Mouse (Mus musculus) macrophage (primary cell): ENCODE results near the gene Pik3c2b. TPM values are rescaled to one million over a fixed set of nuclear protein-coding genes. Genes with fewer than 3 reads are reported as not detected.

ENCODE experiments used
- H3K27ac ChIP-seq: fragments of 350-480 bp; formaldehyde crosslinking; 2 replicates; pipeline ENCODE4 v1.9.0; 2021
- H3K36me3 ChIP-seq: fragments of 350-480 bp; formaldehyde crosslinking; 2 replicates; pipeline ENCODE4 v1.9.0; 2021; ENCODE audit errors: inconsistent target
- H3K4me3 ChIP-seq: fragments of 350-480 bp; formaldehyde crosslinking; 2 replicates; pipeline ENCODE4 v1.9.0; 2021; ENCODE audit errors: inconsistent target
- H3K79me2 ChIP-seq: fragments of 350-480 bp; formaldehyde crosslinking; 2 replicates; pipeline ENCODE4 v1.9.0; 2021; ENCODE audit errors: inconsistent target
- WGBS: methylation state at CpG from one replicate; pipeline ENCODE4 v1.1.7; 2026; ENCODE audit warnings: inconsistent platforms; ENCODE audit not compliant: missing documents; 5-methylcytosine and 5-hydroxymethylcytosine counted together
- polyA plus RNA-seq: library from polyadenylated mRNA; stranded (reverse); fragments of 250-400 nt; gene quantifications from 3 replicates; pipeline ENCODE4 v1.2.4, GENCODE M21; 2018; ENCODE audit warnings: inconsistent platforms

Gene Pik3c2b
- polyA plus RNA-seq, 1 experiment from 2014 or later = 0.04 TPM

DNA sequence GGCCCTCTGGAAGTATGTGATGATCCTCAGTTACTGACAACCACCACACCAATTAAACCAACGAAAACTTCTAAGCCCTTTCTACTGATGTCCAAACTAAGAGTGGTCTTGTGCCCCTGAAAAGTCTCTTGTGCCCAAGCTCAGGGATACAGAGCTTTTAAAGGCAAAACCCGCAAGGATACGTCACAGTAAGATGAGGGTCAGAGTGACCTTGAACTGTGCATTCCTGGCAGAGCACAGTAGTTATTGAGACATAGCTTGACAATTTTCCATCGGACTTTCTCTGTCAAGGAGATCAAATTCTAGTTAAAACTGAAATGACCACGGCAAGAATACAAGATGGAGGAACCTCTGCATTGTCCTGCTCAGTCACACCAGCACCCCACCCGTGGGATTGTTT lies 75.8 kb downstream of the Pik3c2b start:
- WGBS = 72% methylated on average over 6 of the region's 6 CpGs
- Histone ChIP-seq H3K27ac (no peak overlapping the region), H3K4me3 (no peak overlapping the region), H3K79me2 (no peaks in the 10 kb centered on the region), H3K36me3 (no peaks in the 10 kb centered on the region)

DNA sequence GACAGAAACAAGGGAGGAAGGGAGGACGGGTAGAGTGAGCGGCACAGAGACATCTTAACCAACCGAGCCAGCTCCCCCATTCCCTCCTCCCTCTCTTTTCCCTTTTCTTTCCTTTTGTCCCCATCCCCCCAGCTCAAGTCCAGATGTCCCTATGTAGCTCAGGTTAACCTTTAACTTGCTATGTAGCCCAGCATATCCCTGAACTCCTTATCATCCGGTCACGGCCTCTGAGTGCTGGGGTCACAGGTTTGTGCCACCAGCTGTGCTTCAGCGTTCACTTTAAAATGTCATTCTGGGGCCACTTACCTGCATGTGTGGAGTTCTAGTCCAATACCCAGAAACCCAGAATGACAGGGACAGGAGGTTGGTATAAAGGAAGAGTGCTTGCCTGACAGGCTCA lies 78.7 kb downstream of the Pik3c2b start:
- Histone ChIP-seq H3K4me3 (no peak overlapping the region), H3K36me3 (no peaks in the 10 kb centered on the region), H3K79me2 (no peaks in the 10 kb centered on the region), H3K27ac (no peak overlapping the region)
- WGBS = 97% methylated on average over 6 of the region's 6 CpGs

DNA sequence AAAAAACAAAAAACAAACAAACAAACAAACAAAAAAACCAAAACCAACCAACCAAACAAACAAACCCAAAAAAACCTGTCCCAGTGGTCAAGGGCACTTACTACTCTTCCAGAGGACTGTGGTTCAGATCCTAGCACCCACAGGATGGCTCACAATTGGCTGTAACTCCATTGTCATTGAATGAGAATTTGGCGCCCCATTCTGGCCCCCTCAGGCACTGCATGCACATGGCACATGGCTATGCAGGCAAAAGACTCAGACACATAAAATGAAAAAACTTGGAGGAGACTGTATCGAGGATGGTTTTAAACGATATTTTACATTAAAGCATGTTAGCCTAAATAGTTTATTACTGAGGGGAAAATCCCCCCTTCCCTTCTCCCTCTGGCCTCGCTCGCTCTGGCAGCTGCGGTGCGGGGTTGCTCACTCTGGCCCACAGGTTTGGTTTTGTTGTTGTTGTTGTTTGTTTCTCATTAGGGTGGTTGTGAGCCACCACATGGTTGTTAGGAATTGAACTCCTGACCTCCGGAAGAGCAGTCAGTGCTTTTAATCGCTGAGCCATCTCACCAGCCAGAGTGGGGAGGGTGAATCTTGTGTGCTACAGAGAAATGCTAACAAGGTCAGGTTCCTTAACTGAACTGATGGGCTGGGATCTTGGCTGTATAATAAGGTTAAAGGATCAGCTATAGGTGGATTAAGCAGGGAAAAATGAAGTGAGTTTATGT lies 80.3 kb downstream of the Pik3c2b start:
- no peaks in the 10 kb centered on the region for H3K36me3 ChIP-seq
- no peak overlapping the region for H3K4me3 ChIP-seq
- 81% methylated on average over 8 of the region's 9 CpGs for WGBS
- no peak overlapping the region for H3K27ac ChIP-seq
- no peaks in the 10 kb centered on the region for H3K79me2 ChIP-seq

DNA sequence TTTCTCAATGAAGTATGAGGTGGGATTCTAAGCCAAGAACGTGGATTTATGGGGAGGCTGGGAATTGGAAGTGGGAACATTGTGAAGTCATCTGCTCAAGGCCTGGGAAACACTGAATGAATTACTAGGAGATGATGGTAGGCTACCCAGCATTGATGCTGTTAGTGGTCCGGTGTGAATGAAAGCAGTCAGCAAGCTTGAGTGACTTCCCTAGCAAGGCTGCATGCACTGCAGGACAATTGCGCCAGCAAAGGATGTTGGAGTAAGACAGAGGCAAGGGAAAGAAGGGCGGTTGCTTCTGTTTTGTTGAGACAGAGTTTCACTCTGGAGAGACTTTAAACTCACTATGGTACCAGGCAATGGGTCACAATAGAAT lies 80.9 kb downstream of the Pik3c2b start:
- Histone ChIP-seq H3K36me3 (no peaks in the 10 kb centered on the region), H3K79me2 (peaks cover under 1% of the 10 kb centered on the region; the same call in 1 of the 2 replicates), H3K27ac (no peak overlapping the region), H3K4me3 (no peak overlapping the region)
- WGBS = 64% methylated on average over 4 of the region's 4 CpGs

DNA sequence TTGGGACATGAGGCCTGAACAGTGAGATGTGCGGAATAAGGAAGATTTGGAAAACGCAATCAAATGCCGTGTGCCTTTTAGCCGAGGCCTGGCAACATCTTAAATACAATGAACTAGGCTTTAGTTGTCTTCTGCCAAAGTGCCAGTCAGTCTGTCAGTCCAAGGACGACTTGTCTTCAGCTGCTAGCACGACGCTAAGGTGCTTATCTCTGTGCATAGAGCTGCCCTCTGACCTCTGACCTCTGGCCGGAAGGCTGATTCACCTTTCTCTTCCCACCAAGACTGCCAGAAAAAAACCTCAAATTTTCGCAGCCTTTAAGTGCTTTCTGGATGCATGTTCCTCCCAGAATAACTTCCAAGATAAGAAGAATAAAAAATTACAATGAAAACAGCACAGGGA lies 81.9 kb downstream of the Pik3c2b start:
- Histone ChIP-seq H3K79me2 (peaks cover 10% of the 10 kb centered on the region), H3K36me3 (no peaks in the 10 kb centered on the region), H3K27ac (no peak overlapping the region), H3K4me3 (no peak overlapping the region)
- 94% methylated on average over 9 of the region's 9 CpGs for WGBS

DNA sequence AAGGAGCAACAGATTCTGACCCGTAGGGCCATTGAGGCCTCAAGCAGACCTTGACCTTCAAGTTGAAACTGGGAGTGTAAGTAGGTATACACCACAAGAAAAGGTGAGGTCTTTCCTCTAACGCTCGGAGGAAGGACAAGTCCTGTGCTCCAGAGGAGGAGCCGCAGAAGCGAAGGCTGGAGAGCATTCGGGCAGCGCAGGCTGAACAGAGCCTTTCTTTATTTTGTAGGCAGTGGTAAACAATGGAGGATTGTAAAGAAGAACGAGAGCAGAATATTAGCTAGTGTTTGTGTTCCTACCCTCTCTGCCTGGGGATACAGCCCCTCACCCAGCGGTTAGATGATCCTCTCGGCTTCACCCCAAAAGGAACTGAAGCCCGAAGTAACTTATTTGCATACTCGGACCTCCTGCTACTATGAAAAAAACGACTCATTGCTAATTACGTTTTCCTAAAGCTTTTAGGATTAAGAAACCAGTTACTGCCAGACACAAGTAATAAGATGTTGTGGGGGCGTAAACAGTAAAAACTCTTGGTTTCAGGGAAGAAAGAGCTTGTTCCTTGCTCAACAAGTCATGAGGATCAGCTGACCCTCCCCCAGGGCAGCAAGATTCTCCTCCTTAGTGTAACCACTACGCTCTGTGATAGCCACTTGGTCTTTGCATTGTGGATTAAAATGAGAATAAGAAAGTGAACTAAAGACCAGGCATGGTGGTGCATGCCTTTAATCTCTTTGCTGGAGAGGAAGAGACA lies 84.2 kb downstream of the Pik3c2b start:
- Histone ChIP-seq H3K27ac (peak overlapping the region; percentile 75), H3K4me3 (no peak overlapping the region; the same call in 1 of the 2 replicates)
- 34% methylated on average over 16 of the region's 16 CpGs for WGBS

DNA sequence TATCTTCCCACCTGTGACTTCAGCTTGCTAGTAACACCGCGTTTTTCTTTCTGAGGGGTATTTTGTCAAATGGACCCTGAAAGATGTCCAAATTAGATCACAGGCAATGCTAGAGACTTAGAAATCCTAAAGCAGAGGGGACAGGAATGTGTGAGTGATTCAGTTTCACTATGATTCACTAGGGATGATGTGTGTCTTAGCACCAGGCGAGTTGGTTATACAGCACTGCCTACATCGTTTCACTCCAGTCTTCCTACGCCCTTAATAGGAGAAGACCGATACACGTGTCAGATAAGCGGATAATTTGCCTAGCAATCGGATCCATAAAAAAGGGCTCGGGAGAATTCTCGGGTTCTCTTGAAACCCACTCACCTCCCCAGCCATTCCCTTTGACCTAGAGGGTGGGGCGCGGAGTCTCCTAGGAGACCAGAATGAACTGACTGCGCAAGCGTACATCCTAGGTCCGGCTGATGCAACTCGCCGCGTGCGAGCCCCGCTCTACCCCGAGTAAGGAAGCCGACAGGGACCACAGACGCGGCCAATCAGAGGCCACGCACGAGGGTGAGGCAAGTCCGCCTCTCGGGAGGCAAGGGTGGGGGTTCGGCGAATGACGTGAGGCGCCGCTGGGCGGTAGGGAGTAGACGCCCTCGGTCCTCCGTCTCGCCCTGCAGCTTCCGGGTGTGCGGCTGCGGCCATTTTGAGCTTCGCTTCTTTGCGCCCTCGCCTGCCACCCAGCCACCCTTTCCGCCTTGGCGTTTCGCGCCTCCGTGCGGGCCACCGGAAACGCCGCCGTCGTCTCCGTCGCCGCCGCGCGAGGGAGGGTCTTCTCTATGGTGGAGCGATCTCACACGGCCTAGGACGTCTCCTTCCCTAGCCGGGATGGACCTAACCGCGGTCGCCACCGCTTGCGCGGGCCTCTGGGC lies 85.4 kb downstream of the Pik3c2b start, which contains the start of gene Ppp1r15b:
Gene Ppp1r15b (plus strand): TSS at position 506 of the 923 bp plus-strand sequence.
- Histone ChIP-seq H3K79me2 (peaks cover 46% of the 10 kb centered on the region), H3K36me3 (no peaks in the 10 kb centered on the region), H3K27ac (peak within 1 kb of the TSS; percentile 92), H3K4me3 (peak within 1 kb of the TSS; percentile 97)
- WGBS = 1% methylated on average over 72 of the region's 72 CpGs

More for the DNA sequence above, 84.2 kb downstream of the Pik3c2b start:
- peaks cover 33% of the 10 kb centered on the region for H3K79me2 ChIP-seq
- no peaks in the 10 kb centered on the region for H3K36me3 ChIP-seq

DNA sequence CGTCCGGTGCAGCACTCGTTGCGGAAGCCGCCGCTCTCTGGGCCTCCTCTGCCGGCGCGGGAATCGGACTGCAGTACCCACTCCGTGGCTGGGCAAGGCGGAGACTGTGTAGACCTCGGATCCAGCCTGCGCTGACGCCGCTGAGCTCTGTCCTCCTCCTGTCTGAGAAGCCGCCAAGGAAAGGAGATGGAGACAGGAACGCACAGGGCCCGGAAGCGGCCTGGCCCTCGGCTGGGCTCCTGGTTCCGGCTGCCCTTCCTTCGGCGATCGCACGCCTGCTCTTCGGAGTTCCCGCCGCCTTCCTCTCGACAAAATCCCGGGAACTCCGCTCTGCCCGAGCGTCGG lies 86.1 kb downstream of the Pik3c2b start:
- peak overlapping the region; percentile 97 for H3K4me3 ChIP-seq
- peak overlapping the region; percentile 92 for H3K27ac ChIP-seq
- H3K79me2 ChIP-seq = peaks cover 52% of the 10 kb centered on the region
- H3K36me3 ChIP-seq = 0 out of 2 replicates have a peak, but pooled peaks cover 2% of the 10 kb centered on the region
- under 1% methylated on average over 35 of the region's 35 CpGs for WGBS

DNA sequence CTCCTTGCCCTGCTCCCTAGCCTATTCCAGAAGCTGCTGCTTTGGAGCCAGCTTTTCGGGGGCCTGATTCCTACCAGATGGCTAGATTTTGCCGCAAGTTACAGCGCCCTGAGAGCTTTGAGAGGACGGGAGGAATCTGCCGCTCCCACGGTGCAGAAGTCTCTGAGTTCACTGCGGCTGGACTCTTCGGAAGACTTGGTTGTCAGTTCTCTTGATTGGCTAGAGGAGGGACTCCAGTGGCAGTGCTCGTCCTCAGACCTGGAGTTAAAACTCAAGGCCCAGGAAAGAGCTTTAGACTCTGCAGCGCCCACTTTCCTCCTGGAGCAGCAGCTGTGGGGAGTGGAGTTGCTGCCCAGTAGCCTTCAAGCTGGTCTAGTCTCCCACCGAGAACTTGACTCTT lies 86.5 kb downstream of the Pik3c2b start:
- H3K4me3 ChIP-seq = peak overlapping the region; percentile 97
- 0% methylated on average over 11 of the region's 11 CpGs for WGBS

DNA sequence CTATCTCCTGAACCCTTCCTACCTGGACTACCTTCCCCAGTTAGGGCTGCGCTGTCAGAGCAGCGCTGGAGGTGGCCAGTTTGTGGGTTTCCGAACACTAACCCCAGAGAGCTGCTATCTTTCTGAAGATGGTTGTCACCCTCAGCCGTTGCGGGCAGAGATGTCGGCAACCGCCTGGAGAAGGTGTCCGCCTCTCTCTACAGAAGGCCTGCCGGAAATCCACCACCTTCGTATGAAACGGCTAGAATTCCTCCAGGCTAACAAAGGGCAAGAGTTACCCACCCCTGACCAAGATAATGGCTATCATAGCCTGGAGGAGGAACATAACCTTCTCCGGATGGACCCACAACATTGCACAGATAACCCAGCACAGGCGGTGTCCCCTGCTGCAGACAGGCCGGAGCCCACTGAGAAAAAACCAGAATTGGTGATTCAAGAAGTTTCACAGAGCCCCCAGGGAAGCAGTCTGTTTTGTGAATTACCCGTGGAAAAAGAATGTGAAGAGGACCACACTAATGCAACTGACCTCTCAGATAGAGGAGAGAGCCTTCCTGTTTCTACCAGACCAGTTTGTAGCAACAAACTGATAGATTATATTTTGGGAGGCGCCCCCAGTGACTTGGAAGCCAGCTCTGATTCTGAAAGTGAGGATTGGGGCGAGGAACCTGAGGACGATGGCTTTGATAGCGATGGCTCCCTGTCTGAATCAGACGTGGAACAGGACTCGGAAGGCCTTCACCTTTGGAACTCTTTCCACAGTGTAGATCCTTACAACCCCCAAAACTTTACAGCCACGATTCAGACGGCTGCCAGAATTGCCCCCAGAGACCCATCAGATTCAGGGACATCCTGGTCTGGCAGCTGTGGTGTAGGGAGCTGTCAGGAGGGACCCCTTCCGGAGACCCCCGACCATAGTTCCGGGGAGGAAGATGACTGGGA lies 87.2 kb downstream of the Pik3c2b start:
- H3K79me2 ChIP-seq = peaks cover 63% of the 10 kb centered on the region
- H3K36me3 ChIP-seq = peaks cover 13% of the 10 kb centered on the region; the same call in 1 of the 2 replicates
- peak overlapping the region; percentile 92 for H3K27ac ChIP-seq
- WGBS = 2% methylated on average over 26 of the region's 26 CpGs
- peak overlapping the region; percentile 97 for H3K4me3 ChIP-seq

More for the DNA sequence above, 86.5 kb downstream of the Pik3c2b start:
- H3K36me3 ChIP-seq = peaks cover 6% of the 10 kb centered on the region; the same call in 1 of the 2 replicates
- peak overlapping the region; percentile 92 for H3K27ac ChIP-seq
- peaks cover 56% of the 10 kb centered on the region for H3K79me2 ChIP-seq

DNA sequence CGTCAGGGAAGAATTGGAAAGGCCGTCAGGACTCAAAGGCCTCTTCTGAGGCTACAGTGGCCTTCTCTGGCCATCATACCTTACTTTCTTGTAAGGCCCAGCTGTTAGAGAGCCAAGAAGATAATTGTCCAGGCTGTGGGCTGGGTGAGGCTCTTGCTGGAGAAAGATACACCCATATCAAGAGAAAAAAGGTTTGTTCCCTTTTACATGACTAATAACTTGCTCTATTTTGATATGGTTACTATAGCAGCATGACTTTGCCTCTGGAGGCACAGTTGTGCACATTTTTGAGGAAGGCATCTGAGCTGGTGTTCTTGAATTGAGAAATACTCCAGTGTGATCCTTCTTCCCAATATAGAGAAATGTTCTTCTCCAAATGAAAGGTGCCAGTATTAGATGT lies 88.0 kb downstream of the Pik3c2b start:
- Histone ChIP-seq H3K27ac (peak overlapping the region; percentile 92), H3K4me3 (peak overlapping the region; percentile 97), H3K79me2 (peaks cover 71% of the 10 kb centered on the region), H3K36me3 (peaks cover 21% of the 10 kb centered on the region; the same call in 1 of the 2 replicates)
- 4% methylated on average over 2 of the region's 2 CpGs for WGBS

DNA sequence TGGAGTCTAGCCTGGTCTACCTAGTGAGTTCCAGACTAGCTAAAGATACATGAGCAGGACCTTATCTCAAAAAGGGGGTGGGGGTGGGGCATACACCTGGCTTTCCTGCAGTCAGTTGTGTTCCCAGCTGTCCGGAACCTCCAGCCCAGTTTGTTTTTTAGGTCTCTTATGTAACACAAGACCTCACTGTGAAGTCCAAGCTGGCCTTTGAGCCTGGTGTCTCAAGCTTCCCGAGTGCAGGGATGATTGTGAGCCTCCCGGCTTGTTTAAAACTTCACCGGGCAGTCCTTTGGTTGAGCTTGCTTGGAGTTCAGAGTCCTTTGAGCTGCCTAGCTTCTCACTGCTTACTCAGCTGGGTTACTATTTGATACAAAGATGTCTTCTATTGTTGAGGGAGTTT lies 88.6 kb downstream of the Pik3c2b start:
- peak overlapping the region; percentile 97 for H3K4me3 ChIP-seq
- peaks cover 27% of the 10 kb centered on the region; the same call in 1 of the 2 replicates for H3K36me3 ChIP-seq
- H3K79me2 ChIP-seq = peaks cover 77% of the 10 kb centered on the region
- H3K27ac ChIP-seq = peak overlapping the region; percentile 34
- 0% methylated on average over 4 of the region's 4 CpGs for WGBS

DNA sequence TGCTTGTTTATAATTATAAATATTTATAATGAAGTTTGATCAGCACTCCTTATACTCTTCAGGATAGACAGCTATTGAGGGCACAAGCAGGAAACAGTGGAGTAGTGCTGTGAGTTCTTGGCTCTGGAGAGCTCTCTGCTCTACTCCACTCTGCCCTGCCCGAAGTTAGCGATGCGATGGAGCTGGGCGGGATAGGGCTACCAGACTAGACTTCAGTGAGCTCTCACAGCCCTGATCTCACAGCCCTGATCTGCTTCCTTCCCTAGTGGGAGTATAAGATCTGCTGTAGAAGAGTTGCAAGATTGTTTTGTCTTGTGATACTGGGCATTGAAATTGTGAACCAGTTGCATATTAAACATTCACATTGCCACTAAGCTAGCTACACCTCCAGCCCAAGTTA lies 89.4 kb downstream of the Pik3c2b start:
- WGBS = 0% methylated on average over 4 of the region's 4 CpGs

More for the DNA sequence above, 89.4 kb downstream of the Pik3c2b start:
- H3K4me3 ChIP-seq = peak overlapping the region; percentile 97
- peaks cover 33% of the 10 kb centered on the region; the same call in 1 of the 2 replicates for H3K36me3 ChIP-seq
- H3K79me2 ChIP-seq = peaks cover 84% of the 10 kb centered on the region
- peak overlapping the region; percentile 34; the same call in 1 of the 2 replicates for H3K27ac ChIP-seq
